Mouse (Mus musculus) macrophage (primary cell): ENCODE measurements around the gene Lrrk1. TPM values are rescaled to one million over a fixed set of nuclear protein-coding genes. Genes with fewer than 3 reads are reported as not detected.
A peak's percentile ranks its signal among the peaks of the same experiment; 100 is the strongest.

Experiments
- H3K27ac ChIP-seq: fragments of 350-480 bp; formaldehyde crosslinking; 2 replicates; pipeline ENCODE4 v1.9.0; 2021
- H3K36me3 ChIP-seq: fragments of 350-480 bp; formaldehyde crosslinking; 2 replicates; pipeline ENCODE4 v1.9.0; 2021; ENCODE audit errors: inconsistent target
- H3K4me3 ChIP-seq: fragments of 350-480 bp; formaldehyde crosslinking; 2 replicates; pipeline ENCODE4 v1.9.0; 2021; ENCODE audit errors: inconsistent target
- H3K79me2 ChIP-seq: fragments of 350-480 bp; formaldehyde crosslinking; 2 replicates; pipeline ENCODE4 v1.9.0; 2021; ENCODE audit errors: inconsistent target
- WGBS: methylation state at CpG from one replicate; pipeline ENCODE4 v1.1.7; 2026; ENCODE audit warnings: inconsistent platforms; ENCODE audit not compliant: missing documents; 5-methylcytosine and 5-hydroxymethylcytosine counted together
- polyA plus RNA-seq: library from polyadenylated mRNA; stranded (reverse); fragments of 250-400 nt; gene quantifications from 3 replicates; pipeline ENCODE4 v1.2.4, GENCODE M21; 2018; ENCODE audit warnings: inconsistent platforms

The Lrrk1 gene
- polyA plus RNA-seq, 1 experiment from 2014 or later = 12.7 TPM

DNA sequence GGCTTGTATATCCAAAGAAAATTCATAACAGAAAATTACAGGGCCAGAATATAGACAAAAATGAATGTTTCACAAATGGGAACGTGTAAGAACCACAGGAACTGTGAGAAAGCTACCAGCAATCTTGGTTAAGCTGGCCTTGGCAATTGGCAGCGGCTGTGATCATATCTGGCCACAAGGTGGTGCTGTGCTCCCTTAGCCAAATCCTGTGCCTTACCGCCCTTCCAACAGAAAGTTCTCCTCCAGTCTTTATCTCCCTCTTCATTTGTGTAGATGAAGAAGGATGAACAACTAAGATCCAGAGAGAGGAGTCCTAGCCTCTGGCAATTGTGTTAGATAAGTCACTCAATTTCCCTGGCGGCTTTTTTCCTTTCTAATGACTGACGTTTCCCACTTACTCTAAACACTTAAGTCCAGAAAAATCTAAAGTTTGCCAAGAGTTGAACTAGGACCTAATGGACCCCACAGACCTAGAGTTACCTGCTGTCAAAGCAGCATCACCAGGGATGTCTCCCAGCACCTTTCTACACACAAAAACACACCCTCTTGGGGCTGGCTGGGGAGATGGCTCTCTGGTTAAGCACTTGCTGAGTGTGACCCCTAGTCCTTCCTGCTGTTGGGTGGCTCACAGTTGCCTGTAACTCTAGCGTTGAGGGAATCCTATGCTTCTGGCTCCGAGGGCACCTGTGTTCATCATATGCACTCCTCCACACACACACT lies 78.0 kb downstream of the Lrrk1 start:
- H3K4me3 ChIP-seq = no peak overlapping the region
- peaks cover 26% of the 10 kb centered on the region; the same call in 1 of the 2 replicates for H3K36me3 ChIP-seq
- no peaks in the 10 kb centered on the region for H3K79me2 ChIP-seq
- peak overlapping the region; percentile 76 for H3K27ac ChIP-seq
- 24% methylated on average over 7 of the region's 7 CpGs for WGBS

DNA sequence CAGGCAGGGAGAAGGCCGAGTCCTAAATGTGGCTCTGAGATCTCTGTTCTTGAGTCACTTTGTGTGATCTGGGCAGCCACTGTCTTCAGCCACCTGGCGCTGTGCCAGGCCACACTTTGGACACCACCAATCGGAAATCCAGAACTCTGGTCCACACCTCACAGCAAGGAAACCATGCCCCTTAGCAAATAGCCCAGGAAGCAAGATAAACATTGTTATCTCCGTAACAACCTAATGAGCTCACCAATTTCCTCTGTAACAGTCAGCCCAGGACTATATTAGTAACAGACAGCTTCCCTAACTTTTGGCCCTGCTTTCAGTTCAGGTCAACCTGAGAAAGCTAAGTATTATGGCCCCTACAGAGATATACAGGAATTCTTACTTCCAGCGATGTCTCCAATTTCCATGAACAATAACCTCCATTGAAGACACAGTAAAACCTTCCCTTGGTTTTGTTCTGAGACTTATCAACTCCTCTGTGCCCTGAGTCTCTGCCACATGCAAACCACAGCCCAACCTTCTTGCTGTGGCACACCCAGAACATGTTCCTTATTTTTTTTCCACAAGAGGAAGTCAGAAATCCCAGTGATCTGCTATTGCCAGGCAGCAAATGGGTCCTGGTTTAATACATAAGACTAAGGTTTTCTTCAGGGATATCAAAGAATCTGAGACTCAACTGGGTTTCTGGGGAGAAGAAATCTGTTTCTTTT lies 78.8 kb downstream of the Lrrk1 start:
- 34% methylated on average over 5 of the region's 5 CpGs for WGBS
- peak overlapping the region; percentile 76 for H3K27ac ChIP-seq

GRCm38 (mm10) chr7:66308581-66309239 lies 79.4 kb downstream of the Lrrk1 start:
- 85% methylated on average over 13 of the region's 13 CpGs for WGBS
- Histone ChIP-seq H3K79me2 (no peaks in the 10 kb centered on the region), H3K4me3 (no peak overlapping the region), H3K36me3 (peaks cover 18% of the 10 kb centered on the region; the same call in 1 of the 2 replicates), H3K27ac (peak overlapping the region; percentile 76)

More for the DNA sequence above, 78.8 kb downstream of the Lrrk1 start:
- Histone ChIP-seq H3K36me3 (peaks cover 22% of the 10 kb centered on the region; the same call in 1 of the 2 replicates), H3K4me3 (no peak overlapping the region), H3K79me2 (no peaks in the 10 kb centered on the region)

- Histone ChIP-seq H3K4me3 (no peak overlapping the region), H3K27ac (no peak overlapping the region), H3K79me2 (no peaks in the 10 kb centered on the region), H3K36me3 (peaks cover 18% of the 10 kb centered on the region; the same call in 1 of the 2 replicates)
- WGBS = 94% methylated on average over 2 of the region's 2 CpGs
These were observed 80.4 kb downstream of the Lrrk1 start for GRCm38 (mm10) chr7:66307791-66308190.

- H3K27ac ChIP-seq = no peak overlapping the region
- H3K4me3 ChIP-seq = no peak overlapping the region
- 95% methylated on average over 16 of the region's 16 CpGs for WGBS
- H3K36me3 ChIP-seq = peaks cover 36% of the 10 kb centered on the region; the same call in 1 of the 2 replicates
- no peaks in the 10 kb centered on the region for H3K79me2 ChIP-seq
These were observed 82.4 kb downstream of the Lrrk1 start for GRCm38 (mm10) chr7:66305714-66306198.

DNA sequence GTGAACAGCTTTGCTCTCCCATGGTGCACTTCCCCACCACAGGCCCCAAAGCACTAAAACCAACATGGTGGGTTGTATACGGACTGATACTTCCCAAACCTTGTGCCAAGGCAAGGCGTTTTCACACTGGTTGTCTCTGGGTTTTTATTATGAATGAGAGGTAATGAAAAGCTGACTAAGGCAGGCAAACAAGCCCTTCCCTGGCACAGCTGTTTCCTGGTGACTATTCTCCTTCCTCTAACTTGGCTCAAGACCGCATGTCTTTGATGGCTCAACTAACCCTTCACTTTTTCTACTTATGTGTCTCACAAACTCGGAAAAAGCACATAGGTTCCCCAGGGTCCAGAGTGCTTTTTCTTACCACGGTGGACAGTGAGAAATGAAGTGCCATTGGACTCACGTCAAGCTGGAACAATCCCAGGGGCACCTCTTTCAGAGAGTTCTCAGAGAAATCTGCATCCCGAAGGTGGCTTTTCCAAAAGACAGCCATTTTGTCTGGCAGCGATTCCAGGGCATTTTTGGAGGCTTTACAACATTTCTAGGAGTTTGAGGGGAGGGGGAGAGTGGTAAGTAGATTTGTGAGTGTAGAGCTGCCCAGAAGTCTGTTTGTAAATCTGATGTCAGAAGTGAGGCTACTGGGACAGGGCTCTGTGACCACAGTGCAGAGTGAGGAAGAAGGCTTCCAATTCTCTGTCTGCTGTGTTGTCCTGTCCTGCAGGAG lies 83.0 kb downstream of the Lrrk1 start:
- Histone ChIP-seq H3K4me3 (no peak overlapping the region), H3K36me3 (peaks cover 36% of the 10 kb centered on the region; the same call in 1 of the 2 replicates), H3K27ac (peak overlapping the region; percentile 64), H3K79me2 (no peaks in the 10 kb centered on the region)
- WGBS = 55% methylated on average over 7 of the region's 8 CpGs

- 31% methylated on average over 14 of the region's 14 CpGs for WGBS
- Histone ChIP-seq H3K79me2 (no peaks in the 10 kb centered on the region), H3K27ac (peak overlapping the region; percentile 64), H3K36me3 (peaks cover 45% of the 10 kb centered on the region; the same call in 1 of the 2 replicates), H3K4me3 (no peak overlapping the region)
These were observed 84.1 kb downstream of the Lrrk1 start for GRCm38 (mm10) chr7:66303922-66304660.

DNA sequence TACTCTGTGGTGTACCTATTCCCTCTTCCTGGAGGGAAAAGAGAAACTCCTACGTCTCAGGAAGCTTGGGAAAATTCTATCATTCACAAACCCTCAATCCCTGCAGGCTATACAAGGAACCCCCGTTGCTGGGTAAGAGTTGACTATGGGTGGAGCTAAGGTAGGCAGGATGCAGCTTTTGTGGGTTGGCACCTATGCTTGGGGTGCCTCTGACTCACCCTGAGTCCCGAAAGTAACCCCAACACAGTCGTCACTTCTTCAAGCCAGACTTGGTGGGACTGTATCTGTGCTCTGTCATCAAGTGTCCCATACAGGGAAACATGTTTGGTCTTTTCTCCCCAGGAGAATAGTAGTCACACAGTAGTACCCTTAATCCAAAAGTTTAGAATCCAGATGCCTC lies 86.7 kb downstream of the Lrrk1 start:
- H3K27ac ChIP-seq = no peak overlapping the region
- peaks cover 57% of the 10 kb centered on the region for H3K36me3 ChIP-seq
- WGBS = 73% methylated on average over 4 of the region's 4 CpGs
- no peaks in the 10 kb centered on the region for H3K79me2 ChIP-seq
- H3K4me3 ChIP-seq = no peak overlapping the region

GRCm38 (mm10) chr7:66300680-66301079 lies 87.5 kb downstream of the Lrrk1 start:
- Histone ChIP-seq H3K79me2 (no peaks in the 10 kb centered on the region), H3K4me3 (no peak overlapping the region), H3K36me3 (peaks cover 57% of the 10 kb centered on the region), H3K27ac (no peak overlapping the region)
- 25% methylated on average over 5 of the region's 5 CpGs for WGBS

- Histone ChIP-seq H3K36me3 (peaks cover 83% of the 10 kb centered on the region), H3K27ac (no peak overlapping the region), H3K4me3 (no peak overlapping the region), H3K79me2 (no peaks in the 10 kb centered on the region)
- 94% methylated on average over 9 of the region's 9 CpGs for WGBS
These were observed 90.5 kb downstream of the Lrrk1 start for GRCm38 (mm10) chr7:66297656-66298021.

GRCm38 (mm10) chr7:66296921-66297655 lies 91.1 kb downstream of the Lrrk1 start:
- 96% methylated on average over 12 of the region's 12 CpGs for WGBS
- Histone ChIP-seq H3K4me3 (no peak overlapping the region), H3K79me2 (no peaks in the 10 kb centered on the region), H3K36me3 (peaks cover 82% of the 10 kb centered on the region), H3K27ac (no peak overlapping the region)

- H3K27ac ChIP-seq = no peak overlapping the region
- WGBS = 94% methylated on average over 18 of the region's 19 CpGs
- H3K79me2 ChIP-seq = no peaks in the 10 kb centered on the region
- peaks cover 89% of the 10 kb centered on the region for H3K36me3 ChIP-seq
- no peak overlapping the region for H3K4me3 ChIP-seq
These were observed 95.4 kb downstream of the Lrrk1 start for GRCm38 (mm10) chr7:66292552-66293376.
